Mouse (Mus musculus): Measurements from ENCODE around the gene Utp15. TPM values are rescaled to one million over a fixed set of nuclear protein-coding genes. Genes with fewer than 3 reads are reported as not detected.

The Utp15 gene
- polyA plus RNA-seq, 1 experiment from 2014 or later = 37.3 TPM

- Histone ChIP-seq H3K4me3 (replicated peaks; ENCODE audit: low read length) (no peak overlapping the region), H3K36me3 (ENCODE audit: control insufficient read depth, insufficient read depth) (no peaks in the 10 kb centered on the region), H3K4me2 (ENCODE audit: low read length) (no peak overlapping the region), H3K4me1 (replicated peaks; ENCODE audit: control insufficient read depth, insufficient read depth, low read length) (no peaks in the 10 kb centered on the region), H3K9ac (replicated peaks; ENCODE audit: low read depth, low read length) (no peak overlapping the region), H3K9me3 (ENCODE audit: control insufficient read depth, low read length) (no peaks in the 10 kb centered on the region), H3K27ac (ENCODE audit: low read length) (no peak overlapping the region), H3K27me3 (replicated peaks; ENCODE audit: control insufficient read depth, insufficient read depth, low read length) (no peaks in the 10 kb centered on the region)
- no peak for ATAC-seq
- WGBS = 74% methylated on average over 6 of the region's 6 CpGs
These were observed 27.4 kb downstream of the Utp15 start for GRCm38 (mm10) chr13:98235451-98235850.

GRCm38 (mm10) chr13:98230511-98230910 is 32.3 kb downstream of the Utp15 start:
- H3K27ac ChIP-seq (ENCODE audit: low read length) = no peak overlapping the region
- H3K4me3 ChIP-seq (replicated peaks; ENCODE audit: low read length) = no peak overlapping the region
- ATAC-seq = no peak
- H3K9ac ChIP-seq (replicated peaks; ENCODE audit: low read depth, low read length) = no peak overlapping the region
- H3K4me1 ChIP-seq (replicated peaks; ENCODE audit: control insufficient read depth, insufficient read depth, low read length) = no peaks in the 10 kb centered on the region
- no peaks in the 10 kb centered on the region for H3K9me3 ChIP-seq (ENCODE audit: control insufficient read depth, low read length)
- no peaks in the 10 kb centered on the region for H3K36me3 ChIP-seq (ENCODE audit: control insufficient read depth, insufficient read depth)
- H3K4me2 ChIP-seq (ENCODE audit: low read length) = no peak overlapping the region
- WGBS = 92% methylated on average over 1 of the region's 1 CpGs
- no peaks in the 10 kb centered on the region for H3K27me3 ChIP-seq (replicated peaks; ENCODE audit: control insufficient read depth, insufficient read depth, low read length)

GRCm38 (mm10) chr13:98226225-98226624 is 36.6 kb downstream of the Utp15 start:
- Histone ChIP-seq H3K4me3 (replicated peaks; ENCODE audit: low read length) (no peak overlapping the region), H3K4me1 (replicated peaks; ENCODE audit: control insufficient read depth, insufficient read depth, low read length) (0 out of 2 replicates have a peak, but pooled peaks cover 3% of the 10 kb centered on the region), H3K36me3 (ENCODE audit: control insufficient read depth, insufficient read depth) (no peaks in the 10 kb centered on the region), H3K27ac (ENCODE audit: low read length) (no peak overlapping the region), H3K9me3 (ENCODE audit: control insufficient read depth, low read length) (no peaks in the 10 kb centered on the region), H3K9ac (replicated peaks; ENCODE audit: low read depth, low read length) (no peak overlapping the region), H3K4me2 (ENCODE audit: low read length) (no peak overlapping the region), H3K27me3 (replicated peaks; ENCODE audit: control insufficient read depth, insufficient read depth, low read length) (no peaks in the 10 kb centered on the region)
- 72% methylated on average over 2 of the region's 2 CpGs for WGBS
- ATAC-seq = no peak

GRCm38 (mm10) chr13:98222848-98223247 is 40.0 kb downstream of the Utp15 start:
- H3K27ac ChIP-seq (ENCODE audit: low read length) = no peak overlapping the region
- WGBS = 35% methylated on average over 12 of the region's 12 CpGs
- ATAC-seq = peak; percentile 59; the same call in 1 of the 2 replicates
- H3K36me3 ChIP-seq (ENCODE audit: control insufficient read depth, insufficient read depth) = no peaks in the 10 kb centered on the region
- no peaks in the 10 kb centered on the region for H3K27me3 ChIP-seq (replicated peaks; ENCODE audit: control insufficient read depth, insufficient read depth, low read length)
- no peaks in the 10 kb centered on the region for H3K9me3 ChIP-seq (ENCODE audit: control insufficient read depth, low read length)
- no peak overlapping the region for H3K4me3 ChIP-seq (replicated peaks; ENCODE audit: low read length)
- 0 out of 2 replicates have a peak, but pooled peaks cover 3% of the 10 kb centered on the region for H3K4me1 ChIP-seq (replicated peaks; ENCODE audit: control insufficient read depth, insufficient read depth, low read length)
- no peak overlapping the region for H3K9ac ChIP-seq (replicated peaks; ENCODE audit: low read depth, low read length)
- H3K4me2 ChIP-seq (ENCODE audit: low read length) = peak overlapping the region; percentile 10; the same call in 1 of the 2 replicates

GRCm38 (mm10) chr13:98210137-98210536 is 52.7 kb downstream of the Utp15 start:
- no peak overlapping the region for H3K4me3 ChIP-seq (replicated peaks; ENCODE audit: low read length)
- H3K27me3 ChIP-seq (replicated peaks; ENCODE audit: control insufficient read depth, insufficient read depth, low read length) = peaks cover 8% of the 10 kb centered on the region; the same call in 1 of the 2 replicates
- H3K4me1 ChIP-seq (replicated peaks; ENCODE audit: control insufficient read depth, insufficient read depth, low read length) = peaks cover 10% of the 10 kb centered on the region
- no peak overlapping the region for H3K27ac ChIP-seq (ENCODE audit: low read length)
- no peak overlapping the region for H3K9ac ChIP-seq (replicated peaks; ENCODE audit: low read depth, low read length)
- H3K4me2 ChIP-seq (ENCODE audit: low read length) = no peak overlapping the region
- H3K36me3 ChIP-seq (ENCODE audit: control insufficient read depth, insufficient read depth) = no peaks in the 10 kb centered on the region
- no peak for ATAC-seq
- WGBS = 88% methylated on average over 7 of the region's 7 CpGs
- no peaks in the 10 kb centered on the region for H3K9me3 ChIP-seq (ENCODE audit: control insufficient read depth, low read length)

GRCm38 (mm10) chr13:98208842-98209241 is 54.0 kb downstream of the Utp15 start:
- peaks cover 8% of the 10 kb centered on the region; the same call in 1 of the 2 replicates for H3K27me3 ChIP-seq (replicated peaks; ENCODE audit: control insufficient read depth, insufficient read depth, low read length)
- no peak overlapping the region for H3K4me3 ChIP-seq (replicated peaks; ENCODE audit: low read length)
- no peak overlapping the region for H3K4me2 ChIP-seq (ENCODE audit: low read length)
- no peak overlapping the region for H3K9ac ChIP-seq (replicated peaks; ENCODE audit: low read depth, low read length)
- WGBS = 39% methylated on average over 9 of the region's 9 CpGs
- no peaks in the 10 kb centered on the region for H3K9me3 ChIP-seq (ENCODE audit: control insufficient read depth, low read length)
- H3K36me3 ChIP-seq (ENCODE audit: control insufficient read depth, insufficient read depth) = no peaks in the 10 kb centered on the region
- no peak overlapping the region for H3K27ac ChIP-seq (ENCODE audit: low read length)
- no peak for ATAC-seq
- peaks cover 11% of the 10 kb centered on the region for H3K4me1 ChIP-seq (replicated peaks; ENCODE audit: control insufficient read depth, insufficient read depth, low read length)

GRCm38 (mm10) chr13:98206546-98206870 is 56.3 kb downstream of the Utp15 start:
- H3K27me3 ChIP-seq (replicated peaks; ENCODE audit: control insufficient read depth, insufficient read depth, low read length) = peaks cover 8% of the 10 kb centered on the region; the same call in 1 of the 2 replicates
- no peaks in the 10 kb centered on the region for H3K36me3 ChIP-seq (ENCODE audit: control insufficient read depth, insufficient read depth)
- peak overlapping the region; percentile 63 for H3K4me3 ChIP-seq (replicated peaks; ENCODE audit: low read length)
- H3K9ac ChIP-seq (replicated peaks; ENCODE audit: low read depth, low read length) = peak overlapping the region; percentile 70
- under 1% methylated on average over 13 of the region's 13 CpGs for WGBS
- ATAC-seq = no peak
- peaks cover 11% of the 10 kb centered on the region for H3K4me1 ChIP-seq (replicated peaks; ENCODE audit: control insufficient read depth, insufficient read depth, low read length)
- no peaks in the 10 kb centered on the region for H3K9me3 ChIP-seq (ENCODE audit: control insufficient read depth, low read length)
- peak overlapping the region; percentile 99 for H3K4me2 ChIP-seq (ENCODE audit: low read length)
- 0 out of 2 replicates have a peak overlapping the region, but pooled peaks have one; percentile 15 for H3K27ac ChIP-seq (ENCODE audit: low read length)

- under 1% methylated on average over 55 of the region's 76 CpGs for WGBS
- Histone ChIP-seq H3K27me3 (replicated peaks; ENCODE audit: control insufficient read depth, insufficient read depth, low read length) (peaks cover 8% of the 10 kb centered on the region; the same call in 1 of the 2 replicates), H3K9me3 (ENCODE audit: control insufficient read depth, low read length) (no peaks in the 10 kb centered on the region), H3K4me1 (replicated peaks; ENCODE audit: control insufficient read depth, insufficient read depth, low read length) (peaks cover 11% of the 10 kb centered on the region), H3K4me3 (replicated peaks; ENCODE audit: low read length) (peak within 1 kb of the TSS; percentile 63), H3K9ac (replicated peaks; ENCODE audit: low read depth, low read length) (peak within 1 kb of the TSS; percentile 70), H3K27ac (ENCODE audit: low read length) (0 out of 2 replicates have a peak within 1 kb of the TSS, but pooled peaks have one; percentile 15), H3K36me3 (ENCODE audit: control insufficient read depth, insufficient read depth) (no peaks in the 10 kb centered on the region), H3K4me2 (ENCODE audit: low read length) (peak within 1 kb of the TSS; percentile 99)
- peak; percentile 86 for ATAC-seq
These were observed 56.9 kb downstream of the Utp15 start, which contains the start of gene Arhgef28 for GRCm38 (mm10) chr13:98205771-98206545. Gene Arhgef28 (minus strand): TSS chr13:98206439.

- peak overlapping the region; percentile 99 for H3K4me2 ChIP-seq (ENCODE audit: low read length)
- H3K27ac ChIP-seq (ENCODE audit: low read length) = no peak overlapping the region
- H3K4me1 ChIP-seq (replicated peaks; ENCODE audit: control insufficient read depth, insufficient read depth, low read length) = peaks cover 11% of the 10 kb centered on the region
- no peak for ATAC-seq
- no peaks in the 10 kb centered on the region for H3K36me3 ChIP-seq (ENCODE audit: control insufficient read depth, insufficient read depth)
- H3K27me3 ChIP-seq (replicated peaks; ENCODE audit: control insufficient read depth, insufficient read depth, low read length) = peaks cover 8% of the 10 kb centered on the region; the same call in 1 of the 2 replicates
- 34% methylated on average over 8 of the region's 8 CpGs for WGBS
- no peaks in the 10 kb centered on the region for H3K9me3 ChIP-seq (ENCODE audit: control insufficient read depth, low read length)
- H3K9ac ChIP-seq (replicated peaks; ENCODE audit: low read depth, low read length) = no peak overlapping the region
- H3K4me3 ChIP-seq (replicated peaks; ENCODE audit: low read length) = no peak overlapping the region; the same call in 1 of the 2 replicates
These were observed 57.7 kb downstream of the Utp15 start for GRCm38 (mm10) chr13:98205111-98205510.

Data from forebrain, embryonic 16.5 days (tissue).